Mouse (Mus musculus) spleen, postnatal 0 days (tissue): ENCODE results near the gene Pcnx. TPM values are rescaled to one million over a fixed set of nuclear protein-coding genes. Genes with fewer than 3 reads are reported as not detected.

Experiments
- polyA plus RNA-seq: library from polyadenylated mRNA; unstranded; fragments of >200 nt; fragmentation: Nextera tagmentation; extraction: Ambion mirVana; gene quantifications from 2 replicates; pipeline ENCODE4 v1.2.1, GENCODE M21; 2015

The Pcnx gene
- 4.6 and 6.8 TPM in 2 replicates for polyA plus RNA-seq

GRCm38 (mm10) chr12:81859351-81860307 lies at the start of gene Pcnx:
Pcnx (plus strand) TSS chr12:81860023.

Other genes starting within 250 kb of the Pcnx start
- gene Ttc9, start 228.8 kb upstream of the Pcnx start, polyA plus RNA-seq: 0.17 and 0.42 TPM in 2 replicates
- gene Map3k9, start 78.8 kb upstream of the Pcnx start, polyA plus RNA-seq: 0.77 and 1.1 TPM in 2 replicates